In the genomic region with DNA sequence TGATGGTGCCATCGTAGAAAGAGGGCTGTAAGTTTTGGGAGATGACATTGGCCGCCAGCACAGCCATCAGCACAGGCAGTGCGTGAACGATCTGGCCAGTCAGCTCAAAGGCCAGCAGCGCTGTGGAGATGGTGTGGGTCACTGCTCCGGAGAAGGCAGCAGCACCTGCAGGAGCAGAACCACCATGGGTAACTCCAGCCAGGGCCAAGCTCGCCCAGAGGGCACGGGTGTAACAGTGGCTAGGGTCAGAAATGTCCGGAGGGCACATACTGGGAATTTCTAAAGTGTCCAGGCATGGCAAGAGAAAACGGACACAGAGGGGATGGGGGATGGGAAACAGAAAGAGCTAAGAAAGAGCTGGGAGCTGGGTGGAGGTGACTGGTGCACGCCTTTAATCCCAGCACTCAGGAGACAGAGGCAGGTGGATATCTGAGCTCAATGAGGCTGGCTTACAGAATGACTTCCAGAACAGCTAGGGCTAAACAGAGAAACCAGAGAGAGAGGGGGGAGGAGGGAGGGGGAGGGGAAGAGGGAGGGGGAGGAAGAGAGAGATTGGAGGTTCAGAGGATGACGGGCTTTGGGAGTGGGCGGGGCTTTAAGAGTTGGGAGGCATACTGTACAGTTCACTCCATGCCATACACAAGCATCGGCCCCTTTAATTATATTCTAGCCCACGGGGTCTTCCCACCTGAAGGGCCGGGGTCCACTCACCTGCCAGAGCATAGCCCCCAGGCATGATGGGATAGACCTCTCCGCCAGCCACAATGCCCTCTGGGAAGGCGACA, we compare ENCODE assay signal across 26 mouse cellular contexts. TPM values are rescaled to one million over a fixed set of nuclear protein-coding genes. Genes with fewer than 3 reads are reported as not detected.
"Had no signal": no experiment of that assay in that cellular context is flagged by ENCODE, and none has a peak within 500 bp of the region (broad histone marks: within the 10 kb centered on the region; RNA-seq: fewer than 3 reads in every experiment).

No protein-coding gene starts in this region.

- H3K4me2 ChIP-seq: limb, embryonic 13.5 days; liver, embryonic 12.5 days; liver, embryonic 15.5 days; midbrain, embryonic 11.5 days had no signal

- H3K4me3 ChIP-seq: limb, embryonic 10.5 days; limb, embryonic 13.5 days; liver, embryonic 12.5 days; liver, embryonic 15.5 days had no signal

- ATAC-seq: intestine, postnatal 0 days; liver, embryonic 12.5 days had no signal

- H3K36me3 ChIP-seq: limb, embryonic 10.5 days; limb, embryonic 13.5 days; liver, embryonic 12.5 days; liver, embryonic 15.5 days had no signal

- DNase-seq: kidney, postnatal 4 days; liver; lung, adult 2 months; lung, postnatal 14 days; lung, postnatal 4 days; midbrain, embryonic 14.5 days; thymus, adult 18-20 months; thymus, postnatal 36 days had no signal

- H3K9ac ChIP-seq: limb, embryonic 13.5 days; liver, embryonic 12.5 days; liver, embryonic 15.5 days had no signal

- H3K4me1 ChIP-seq: liver, embryonic 15.5 days had no signal

- H3K9me3 ChIP-seq: limb, embryonic 10.5 days; limb, embryonic 13.5 days; liver, embryonic 12.5 days; liver, embryonic 15.5 days had no signal

- H3K27ac ChIP-seq: limb, embryonic 10.5 days; limb, embryonic 13.5 days; liver, embryonic 12.5 days; liver, embryonic 15.5 days had no signal

RNA-seq across cellular contexts. Expression of a gene that starts 9.0 kb away (rescaled TPM):
- total RNA-seq: layer of hippocampus, adult 18-20 months; left cerebral cortex, postnatal 14 days; megakaryocyte progenitor cell, adult 5-6 weeks; megakaryocyte-erythroid progenitor cell, adult 5-6 weeks had no signal
- polyA plus RNA-seq: intestine, postnatal 0 days; liver, embryonic 12.5 days; liver, embryonic 15.5 days; lung, adult 2 months; midbrain, embryonic 11.5 days; small intestine, adult 2 months; urinary bladder, adult 2 months had no signal

RNA-seq across cellular contexts. Expression of a gene that starts 21.5 kb away (rescaled TPM):
- total RNA-seq: megakaryocyte progenitor cell, adult 5-6 weeks; megakaryocyte-erythroid progenitor cell, adult 5-6 weeks had no signal

RNA-seq across cellular contexts. Expression of a gene that starts 26.3 kb away (rescaled TPM):
- total RNA-seq: layer of hippocampus, adult 18-20 months; layer of hippocampus, postnatal 14 days; left cerebral cortex, postnatal 14 days; megakaryocyte progenitor cell, adult 5-6 weeks; megakaryocyte-erythroid progenitor cell, adult 5-6 weeks had no signal
- polyA plus RNA-seq: intestine, postnatal 0 days; limb, embryonic 10.5 days; limb, embryonic 13.5 days; liver, embryonic 12.5 days; liver, embryonic 15.5 days; lung, adult 2 months; midbrain, embryonic 11.5 days; midbrain, embryonic 14.5 days; neural tube, embryonic 14.5 days; small intestine, adult 2 months; stomach, embryonic 16.5 days had no signal

RNA-seq across cellular contexts. Expression of a gene that starts 31.0 kb away (rescaled TPM):
- total RNA-seq: layer of hippocampus, adult 18-20 months; megakaryocyte progenitor cell, adult 5-6 weeks; megakaryocyte-erythroid progenitor cell, adult 5-6 weeks had no signal
- polyA plus RNA-seq: midbrain, embryonic 11.5 days; midbrain, embryonic 14.5 days had no signal

RNA-seq across cellular contexts. Expression of a gene that starts 46.3 kb away (rescaled TPM):
- total RNA-seq: megakaryocyte progenitor cell, adult 5-6 weeks; megakaryocyte-erythroid progenitor cell, adult 5-6 weeks had no signal
- polyA plus RNA-seq: intestine, postnatal 0 days; kidney, embryonic 16.5 days; limb, embryonic 10.5 days; limb, embryonic 13.5 days; liver, embryonic 12.5 days; liver, embryonic 15.5 days; lung, embryonic 16.5 days; midbrain, embryonic 11.5 days; small intestine, adult 2 months; spleen, adult 2 months; stomach, embryonic 16.5 days had no signal
